Mouse (Mus musculus) hindbrain, embryonic 15.5 days (tissue): ENCODE data around the gene Olfr372. TPM values are rescaled to one million over a fixed set of nuclear protein-coding genes. Genes with fewer than 3 reads are reported as not detected.

Experiments used
- polyA plus RNA-seq: library from polyadenylated mRNA; unstranded; fragments of >200 nt; fragmentation: Nextera tagmentation; extraction: Ambion mirVana; gene quantifications from 2 replicates; pipeline ENCODE4 v1.2.1, GENCODE M21; 2015

Gene Olfr372
- polyA plus RNA-seq, 1 experiment from 2014 or later = 0.04 TPM

Other genes with a start within 250 kb of the Olfr372 start
- 6.6 and 8.3 TPM in 2 replicates for gene Zfp709, start 159.2 kb upstream of the Olfr372 start, polyA plus RNA-seq
- 14.2 and 16.7 TPM in 2 replicates for gene Zfp882, start 132.6 kb upstream of the Olfr372 start, polyA plus RNA-seq
- gene Zfp617, start 132.6 kb upstream of the Olfr372 start, polyA plus RNA-seq = 31.5 and 32.9 TPM in 2 replicates
- gene Zfp961, start 90.2 kb upstream of the Olfr372 start, polyA plus RNA-seq = 18.1 and 19.2 TPM in 2 replicates
- 0.40 and 1.1 TPM in 2 replicates for gene Cyp4f18, start 31.6 kb upstream of the Olfr372 start, polyA plus RNA-seq
- not detected in 2 replicates for gene Olfr373, start 42.0 kb downstream of the Olfr372 start, polyA plus RNA-seq
- 0.07 TPM in 1 of 2 replicates, not detected in the other for gene Olfr374, start 65.8 kb downstream of the Olfr372 start, polyA plus RNA-seq
- 187 and 202 TPM in 2 replicates for gene Tpm4, start 93.8 kb downstream of the Olfr372 start, polyA plus RNA-seq
- 84.2 and 85.7 TPM in 2 replicates for gene Rab8a, start 120.0 kb downstream of the Olfr372 start, polyA plus RNA-seq
- gene Hsh2d, start 148.4 kb downstream of the Olfr372 start, polyA plus RNA-seq = not detected in 2 replicates
- gene Cib3, start 171.6 kb downstream of the Olfr372 start, polyA plus RNA-seq = not detected in 2 replicates
- gene Gm11034, start 172.4 kb downstream of the Olfr372 start, polyA plus RNA-seq = not detected in 2 replicates
- 91.8 and 97.1 TPM in 2 replicates for gene Fam32a, start 178.5 kb downstream of the Olfr372 start, polyA plus RNA-seq
- 238 and 278 TPM in 2 replicates for gene Ap1m1, start 198.8 kb downstream of the Olfr372 start, polyA plus RNA-seq